Mouse (Mus musculus) testis, adult 2 months (tissue): ENCODE results near the gene Ip6k2.

ENCODE experiments used
- CTCF ChIP-seq: fragments of 200-500 bp; IDR thresholded peaks from 2 replicates; pipeline ENCODE4 v1.5.1; 2012; ENCODE audit warnings: low read depth, mild to moderate bottlenecking, inconsistent platforms, low read length, moderate library complexity; ENCODE audit not compliant: control insufficient read depth, insufficient read depth, insufficient replicate concordance
- POLR2A ChIP-seq: fragments of 200-500 bp; IDR thresholded peaks from 2 replicates; pipeline ENCODE4 v1.6.1; 2012; ENCODE audit warnings: low read depth, mild to moderate bottlenecking, inconsistent platforms, low read length, moderate library complexity; ENCODE audit not compliant: control insufficient read depth

DNA sequence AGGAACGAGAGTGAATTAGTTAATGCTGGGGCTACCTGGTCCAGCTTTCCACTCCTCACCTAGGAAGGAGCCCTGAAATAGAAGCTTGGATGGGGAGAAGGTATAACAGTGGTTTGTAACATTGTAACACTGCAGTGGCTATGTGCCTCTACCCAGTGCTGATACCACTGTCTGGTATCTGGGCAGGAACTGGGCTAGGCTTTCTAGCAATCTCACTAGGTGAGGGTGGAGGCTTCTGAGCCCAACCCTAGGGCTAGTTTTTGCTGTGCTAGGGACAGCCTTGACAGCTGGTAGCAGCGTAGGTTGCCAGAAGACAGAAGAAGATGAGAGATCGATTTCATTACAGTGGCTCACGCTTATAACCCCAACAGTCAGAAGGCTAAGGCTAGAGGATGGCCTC is 7.0 kb upstream of the Ip6k2 start:
- TF ChIP-seq CTCF (no peak), POLR2A (no peak)
